Mouse (Mus musculus): Measurements from ENCODE around the gene Btd.
A peak's percentile ranks its signal among the peaks of the same experiment; 100 is the strongest.

Gene Btd

DNA sequence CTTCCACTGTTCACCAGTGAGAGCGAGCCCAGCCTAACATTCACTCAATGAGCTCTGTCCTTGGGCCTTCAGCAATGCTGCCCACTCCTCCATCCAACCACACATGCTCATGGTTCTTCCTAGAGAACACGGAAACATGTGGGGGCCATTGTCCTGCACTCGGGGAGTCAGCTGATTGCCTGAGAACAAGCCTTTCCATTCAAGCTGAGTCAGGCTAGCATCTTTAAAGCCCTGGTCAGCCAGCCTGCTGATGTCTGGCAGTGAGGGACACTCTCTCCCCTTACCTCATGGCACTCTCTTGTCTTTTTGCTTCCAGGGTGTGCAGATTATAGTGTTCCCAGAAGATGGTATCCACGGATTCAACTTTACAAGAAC, 24.7 kb downstream of the Btd start:
- DNase-seq (ENCODE audit: low read depth) = no peak

- DNase-seq (ENCODE audit: low read depth) = no peak
These were observed 26.3 kb downstream of the Btd start for GRCm38 (mm10) chr14:31666931-31667705.

DNA sequence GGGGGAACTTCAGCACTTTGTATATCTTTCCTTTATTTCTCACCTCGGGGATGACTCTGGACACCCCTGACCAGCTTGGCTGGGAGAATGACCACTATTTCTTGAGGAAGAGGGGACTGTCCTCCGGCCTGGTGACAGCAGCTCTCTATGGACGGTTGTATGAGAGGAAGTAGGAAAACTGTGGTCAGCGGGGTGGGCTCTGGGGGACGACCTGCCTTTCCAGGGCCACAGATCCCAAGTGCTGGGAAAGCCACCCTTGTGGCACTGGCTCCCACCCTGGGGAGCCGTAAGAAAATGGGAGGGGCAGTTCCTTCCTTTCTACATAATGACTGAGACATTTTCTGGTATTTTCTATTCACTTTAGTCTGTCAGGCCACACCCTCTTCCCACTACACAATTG, 26.9 kb downstream of the Btd start:
- no peak for DNase-seq (ENCODE audit: low read depth)

GRCm38 (mm10) chr14:31668326-31668725, 27.5 kb downstream of the Btd start:
- DNase-seq (ENCODE audit: low read depth) = no peak

DNA sequence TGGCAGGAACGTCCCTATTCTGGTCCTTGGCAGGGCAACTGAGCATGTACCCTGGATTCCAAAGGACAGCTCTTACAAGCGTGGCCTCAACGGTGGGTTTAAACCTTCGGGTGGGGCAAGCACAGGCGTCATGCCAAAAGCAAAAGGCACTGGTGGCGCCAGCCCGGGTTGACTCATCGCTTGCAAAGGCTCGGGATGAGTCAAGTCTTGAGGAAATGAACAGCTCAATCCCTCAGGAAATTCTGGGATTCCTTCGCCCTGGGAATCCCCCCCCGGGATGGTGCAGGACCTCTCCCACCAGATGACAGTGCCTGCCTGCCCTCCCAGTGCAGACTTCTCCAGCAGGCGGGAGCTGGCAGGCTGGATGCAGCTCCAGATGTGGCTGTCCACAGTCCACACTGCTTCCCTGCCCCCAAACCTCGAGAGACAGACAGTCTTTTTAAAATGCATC, 28.4 kb downstream of the Btd start:
- DNase-seq (ENCODE audit: low read depth) = peak; percentile 60

GRCm38 (mm10) chr14:31669642-31670490, 29.0 kb downstream of the Btd start:
- peak; percentile 87 for DNase-seq (ENCODE audit: low read depth)

DNA sequence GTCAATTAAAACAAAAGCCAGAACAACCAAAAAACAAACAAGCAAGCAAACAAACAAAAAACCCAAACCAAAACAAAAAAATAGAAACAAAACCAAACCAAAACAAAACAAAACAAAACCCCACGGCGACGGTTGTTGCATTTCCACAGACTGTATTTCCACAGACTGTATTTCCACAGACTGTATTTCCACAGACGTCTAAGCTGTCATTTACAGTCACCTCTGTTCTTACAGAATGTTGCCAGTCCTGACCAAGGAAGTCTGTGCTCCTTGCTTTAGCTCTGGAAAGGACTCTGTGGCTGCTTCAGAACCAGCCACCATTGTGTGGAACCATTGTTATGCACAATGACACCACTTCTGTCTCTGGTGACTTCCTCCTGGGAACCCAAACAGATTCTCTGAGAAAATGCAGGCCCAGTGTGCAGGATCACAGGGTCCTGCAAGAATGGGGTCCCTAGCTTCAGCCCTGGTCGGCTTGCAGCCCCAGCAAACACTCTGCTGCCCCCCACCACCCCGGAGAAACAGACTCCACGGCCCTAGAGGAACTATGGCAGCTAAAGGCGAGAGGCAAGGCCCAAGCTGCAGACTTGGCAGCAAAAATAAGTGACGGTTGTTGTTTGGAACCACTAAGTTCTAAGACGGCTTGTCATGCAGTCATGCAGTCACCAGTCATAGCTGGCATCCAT, 30.9 kb downstream of the Btd start:
- no peak for DNase-seq (ENCODE audit: low read depth)

GRCm38 (mm10) chr14:31680656-31681055, 39.8 kb downstream of the Btd start:
- DNase-seq (ENCODE audit: low read depth) = no peak

DNA sequence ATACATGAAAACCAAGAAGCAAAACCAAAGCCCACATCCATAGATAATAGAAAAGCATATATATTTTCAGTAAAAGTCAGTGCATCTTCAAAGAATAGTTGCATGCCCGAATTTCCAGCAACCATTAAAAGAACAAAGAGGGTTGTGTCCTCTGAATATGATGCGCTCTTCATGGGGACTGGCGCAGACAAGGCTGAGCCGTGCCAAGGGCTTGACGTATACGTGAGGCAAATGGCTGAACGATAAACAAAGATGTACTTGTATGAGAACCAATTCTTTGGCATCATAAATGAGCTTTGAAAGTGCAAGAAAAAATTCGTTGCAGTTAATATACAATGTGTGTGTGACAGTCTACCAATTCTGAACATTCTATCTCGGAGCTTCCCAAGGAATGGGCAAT, 40.5 kb downstream of the Btd start:
- no peak for DNase-seq (ENCODE audit: low read depth)

DNA sequence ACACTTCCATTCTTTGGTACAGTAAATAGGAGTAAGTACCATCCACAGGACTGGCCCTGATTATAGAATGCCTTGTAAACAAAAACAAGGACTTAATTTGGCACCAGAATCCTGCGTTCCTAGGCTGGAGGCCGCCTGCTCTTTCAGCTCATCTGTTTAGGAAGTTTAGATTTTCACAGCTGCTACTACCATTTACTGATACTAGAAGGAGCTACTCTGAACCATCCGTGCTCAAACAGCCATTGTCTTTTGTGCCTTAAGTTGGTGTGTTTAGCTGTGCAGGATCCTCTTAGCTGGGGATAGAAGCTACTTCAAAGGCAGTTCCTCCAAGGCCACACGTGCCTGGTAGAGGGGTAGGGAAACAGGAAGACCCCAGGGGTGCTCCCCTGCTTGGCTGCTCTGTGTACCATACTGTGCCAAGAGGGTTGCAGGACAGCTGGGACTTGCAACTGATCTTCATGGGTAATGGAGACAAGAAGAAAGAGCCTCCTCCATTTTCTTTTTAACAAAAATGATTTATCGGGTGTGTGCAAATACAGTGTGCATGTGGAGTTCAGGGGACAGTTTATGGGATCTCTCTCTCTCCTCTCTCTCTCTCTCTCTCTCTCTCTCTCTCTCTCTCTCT, 41.2 kb downstream of the Btd start:
- no peak for DNase-seq (ENCODE audit: low read depth)

- peak; percentile 40 for DNase-seq (ENCODE audit: low read depth)
These were observed 42.8 kb downstream of the Btd start for GRCm38 (mm10) chr14:31683610-31684009.

GRCm38 (mm10) chr14:31684343-31685040, 43.7 kb downstream of the Btd start:
- peak; percentile 84 for DNase-seq (ENCODE audit: low read depth)

DNA sequence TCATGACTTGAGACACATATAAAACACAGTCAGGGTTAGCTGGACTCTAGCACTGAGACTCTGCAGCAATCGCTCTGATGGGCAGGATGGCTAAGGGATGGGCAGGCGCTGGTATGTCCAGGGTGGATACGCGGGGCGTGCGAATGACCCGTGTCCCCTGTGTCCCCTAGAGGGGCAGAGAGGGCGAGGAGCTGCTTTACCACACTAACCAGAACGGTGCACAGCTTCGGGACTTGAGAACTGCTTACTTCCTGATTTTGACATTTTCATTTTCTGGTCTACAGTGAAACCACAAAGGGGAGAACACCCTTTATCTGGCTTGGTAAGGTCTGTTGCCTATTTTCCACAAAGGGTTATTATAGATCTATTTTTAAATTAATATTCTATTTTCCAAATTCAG, 44.9 kb downstream of the Btd start:
- peak; percentile 68 for DNase-seq (ENCODE audit: low read depth)

GRCm38 (mm10) chr14:31686231-31686630, 45.4 kb downstream of the Btd start:
- DNase-seq (ENCODE audit: low read depth) = no peak

DNA sequence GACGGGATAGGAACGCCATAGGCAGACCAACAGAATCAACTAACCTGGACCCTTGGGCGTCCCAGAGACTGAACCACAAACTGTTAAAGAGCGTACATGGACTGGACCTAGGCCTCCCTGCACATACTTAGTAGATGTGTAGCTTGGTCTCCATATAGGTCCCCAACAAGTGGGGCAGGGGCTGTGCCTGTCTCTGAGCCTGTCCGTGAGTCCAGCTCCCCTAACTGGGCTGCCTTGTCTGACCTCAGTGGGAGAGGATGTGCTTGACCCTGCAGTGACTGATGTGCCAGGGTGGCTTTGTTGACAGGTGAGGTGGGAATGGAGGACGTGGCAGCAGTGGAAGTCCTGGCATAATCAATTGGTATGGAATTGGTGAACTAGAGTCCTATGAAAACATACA, 51.7 kb downstream of the Btd start:
- DNase-seq (ENCODE audit: low read depth) = no peak

- no peak for DNase-seq (ENCODE audit: low read depth)
These were observed 55.6 kb downstream of the Btd start for GRCm38 (mm10) chr14:31696206-31696984.

DNA sequence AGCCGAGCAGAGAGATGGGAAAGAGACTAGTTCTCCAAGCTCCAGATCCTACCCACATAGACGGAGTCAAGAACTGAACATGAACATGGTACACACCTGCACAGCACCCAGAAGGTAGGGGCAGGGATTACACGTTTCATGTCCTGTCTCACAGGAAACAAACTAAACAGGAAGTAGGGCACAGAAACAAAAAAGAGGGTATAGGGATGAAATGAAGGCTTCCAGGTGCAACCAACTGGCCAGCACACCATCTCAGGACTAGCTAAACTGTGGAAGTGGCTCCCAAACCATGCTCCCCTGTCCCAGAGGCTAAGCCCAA, 56.1 kb downstream of the Btd start:
- DNase-seq (ENCODE audit: low read depth) = no peak

- no peak for DNase-seq (ENCODE audit: low read depth)
These were observed 56.5 kb downstream of the Btd start for GRCm38 (mm10) chr14:31697346-31697745.

DNA sequence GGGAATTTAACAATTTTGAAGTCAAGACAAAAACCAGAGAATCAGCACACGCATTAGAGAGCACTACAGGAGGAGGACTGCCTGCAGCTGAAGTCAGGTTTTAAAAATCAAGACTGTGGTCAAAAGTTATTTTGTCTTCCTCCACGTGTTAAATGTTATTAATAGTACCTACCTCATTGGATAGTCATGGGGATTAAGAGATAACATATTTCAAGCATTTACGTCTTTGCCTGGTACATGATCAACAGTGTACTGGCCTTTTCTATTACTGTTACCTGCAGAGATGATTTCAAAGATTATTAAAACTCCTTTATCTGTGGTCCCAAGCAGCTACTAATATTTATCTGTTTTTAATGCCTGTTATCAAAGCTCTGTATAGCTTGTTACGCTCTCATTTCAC, 56.9 kb downstream of the Btd start:
- no peak for DNase-seq (ENCODE audit: low read depth)

- DNase-seq (ENCODE audit: low read depth) = no peak
These were observed 59.5 kb downstream of the Btd start for GRCm38 (mm10) chr14:31700376-31700775.

- no peak for DNase-seq (ENCODE audit: low read depth)
These were observed 68.5 kb downstream of the Btd start for GRCm38 (mm10) chr14:31709343-31709742.
